Mouse (Mus musculus): ENCODE results near the gene Myrf.

The Myrf gene

GRCm38 (mm10) chr19:10258279-10259011 lies 17.9 kb upstream of the Myrf start:
- DNase-seq (ENCODE audit: low read depth in 2 of 2, low spot score in 2 of 2), result peak; percentile 18 to 38

GRCm38 (mm10) chr19:10248128-10248527 lies 7.6 kb upstream of the Myrf start:
- no peak for DNase-seq (ENCODE audit: low read depth in 2 of 2, low spot score in 2 of 2)

GRCm38 (mm10) chr19:10247165-10247564 lies 6.6 kb upstream of the Myrf start:
- DNase-seq (ENCODE audit: low read depth in 2 of 2, low spot score in 2 of 2), result no peak

- no peak for DNase-seq (ENCODE audit: low read depth in 2 of 2, low spot score in 2 of 2)
Observed at GRCm38 (mm10) chr19:10244183-10244582, 3.6 kb upstream of the Myrf start.

GRCm38 (mm10) chr19:10242916-10243315 lies 2.4 kb upstream of the Myrf start:
- no peak for DNase-seq (ENCODE audit: low read depth in 2 of 2, low spot score in 2 of 2)

GRCm38 (mm10) chr19:10239975-10240653 lies 434 bp downstream of the Myrf start:
- no peak for DNase-seq (ENCODE audit: low read depth in 2 of 2, low spot score in 2 of 2)

GRCm38 (mm10) chr19:10239419-10239818 lies 1.1 kb downstream of the Myrf start:
- DNase-seq (ENCODE audit: low read depth in 2 of 2, low spot score in 2 of 2), result no peak

- no peak for DNase-seq (ENCODE audit: low read depth in 2 of 2, low spot score in 2 of 2)
Observed at GRCm38 (mm10) chr19:10238477-10238876, 2.1 kb downstream of the Myrf start.

GRCm38 (mm10) chr19:10235784-10236565 lies 4.6 kb downstream of the Myrf start:
- no peak for DNase-seq (ENCODE audit: low read depth in 2 of 2, low spot score in 2 of 2)

- DNase-seq (ENCODE audit: low read depth in 2 of 2, low spot score in 2 of 2), result no peak
Observed at GRCm38 (mm10) chr19:10232327-10233017, 8.1 kb downstream of the Myrf start.

- DNase-seq (ENCODE audit: low read depth in 2 of 2, low spot score in 2 of 2), result no peak
Observed at GRCm38 (mm10) chr19:10231871-10232270, 8.7 kb downstream of the Myrf start.

- no peak for DNase-seq (ENCODE audit: low read depth in 2 of 2, low spot score in 2 of 2)
Observed at GRCm38 (mm10) chr19:10231016-10231415, 9.5 kb downstream of the Myrf start.

- no peak for DNase-seq (ENCODE audit: low read depth in 2 of 2, low spot score in 2 of 2)
Observed at GRCm38 (mm10) chr19:10225767-10226166, 14.8 kb downstream of the Myrf start.

- DNase-seq (ENCODE audit: low read depth in 2 of 2, low spot score in 2 of 2), result no peak
Observed at GRCm38 (mm10) chr19:10224637-10225453, 15.7 kb downstream of the Myrf start.

GRCm38 (mm10) chr19:10223561-10223960 lies 17.0 kb downstream of the Myrf start:
- DNase-seq (ENCODE audit: low read depth in 2 of 2, low spot score in 2 of 2), result no peak

- no peak for DNase-seq (ENCODE audit: low read depth in 2 of 2, low spot score in 2 of 2)
Observed at GRCm38 (mm10) chr19:10222656-10223055, 17.9 kb downstream of the Myrf start.

- no peak for DNase-seq (ENCODE audit: low read depth in 2 of 2, low spot score in 2 of 2)
Observed at GRCm38 (mm10) chr19:10221585-10221984, 19.0 kb downstream of the Myrf start.

- no peak for DNase-seq (ENCODE audit: low read depth in 2 of 2, low spot score in 2 of 2)
Observed at GRCm38 (mm10) chr19:10219593-10219992, 21.0 kb downstream of the Myrf start.

GRCm38 (mm10) chr19:10219108-10219507 lies 21.4 kb downstream of the Myrf start:
- DNase-seq (ENCODE audit: low read depth in 2 of 2, low spot score in 2 of 2), result peak; percentile 15 to 33

- DNase-seq (ENCODE audit: low read depth in 2 of 2, low spot score in 2 of 2), result no peak
Observed at GRCm38 (mm10) chr19:10216101-10216500, 24.4 kb downstream of the Myrf start.
